Mouse (Mus musculus): ENCODE results near the gene Recql. TPM values are rescaled to one million over a fixed set of nuclear protein-coding genes. Genes with fewer than 3 reads are reported as not detected.
A peak's percentile ranks its signal among the peaks of the same experiment; 100 is the strongest.
"Not testable (repeated sequence)": the region's sequence is repeated elsewhere in the genome, so short reads cannot be mapped to it uniquely, and the experiment has no call there.

Gene Recql
- polyA plus RNA-seq, 1 experiment from 2014 or later = 12.4 TPM

GRCm38 (mm10) chr6:142357106-142357505, 29.8 kb downstream of the Recql start:
- no peak overlapping the region for H3K9ac ChIP-seq (replicated peaks; ENCODE audit: low read depth)
- ATAC-seq (no peak), DNase-seq (ENCODE audit: low spot score) (no peak)
- no peak overlapping the region for H3K27ac ChIP-seq (ENCODE audit: low read length)
- H3K4me1 ChIP-seq (ENCODE audit: insufficient read depth, low read depth, low read length) = no peaks in the 10 kb centered on the region
- no peak overlapping the region for H3K4me2 ChIP-seq (replicated peaks; ENCODE audit: low read depth, low read length)
- peaks cover 17% of the 10 kb centered on the region; the same call in 1 of the 2 replicates for H3K36me3 ChIP-seq (ENCODE audit: insufficient read depth, low read length)
- TF ChIP-seq CTCF (IDR thresholded peaks at IDR 0.05) = no peak
- TF ChIP-seq EP300 (IDR thresholded peaks at IDR 0.05) = no peak
- no peaks in the 10 kb centered on the region for H3K9me3 ChIP-seq (ENCODE audit: low read length)
- no peaks in the 10 kb centered on the region for H3K27me3 ChIP-seq (replicated peaks; ENCODE audit: insufficient read depth, low read length)
- 62% methylated on average over 7 of the region's 7 CpGs for WGBS
- no peak overlapping the region for H3K4me3 ChIP-seq (ENCODE audit: low read depth, low read length)

- 83% methylated on average over 3 of the region's 3 CpGs for WGBS
- H3K9ac ChIP-seq (replicated peaks; ENCODE audit: low read depth); H3K4me1 ChIP-seq (ENCODE audit: insufficient read depth, low read depth, low read length); DNase-seq (ENCODE audit: low spot score); ATAC-seq; H3K4me3 ChIP-seq (ENCODE audit: low read depth, low read length); H3K4me2 ChIP-seq (replicated peaks; ENCODE audit: low read depth, low read length); H3K27ac ChIP-seq (ENCODE audit: low read length); H3K9me3 ChIP-seq (ENCODE audit: low read length); H3K36me3 ChIP-seq (ENCODE audit: insufficient read depth, low read length); H3K27me3 ChIP-seq (replicated peaks; ENCODE audit: insufficient read depth, low read length): not testable (repeated sequence)
These were observed 34.8 kb downstream of the Recql start for GRCm38 (mm10) chr6:142352099-142352498.

- Histone ChIP-seq H3K9me3 (ENCODE audit: low read length) (no peaks in the 10 kb centered on the region), H3K4me2 (replicated peaks; ENCODE audit: low read depth, low read length) (no peak overlapping the region), H3K4me1 (ENCODE audit: insufficient read depth, low read depth, low read length) (no peaks in the 10 kb centered on the region), H3K4me3 (ENCODE audit: low read depth, low read length) (no peak overlapping the region), H3K36me3 (ENCODE audit: insufficient read depth, low read length) (no peaks in the 10 kb centered on the region; the same call in 1 of the 2 replicates), H3K27me3 (replicated peaks; ENCODE audit: insufficient read depth, low read length) (no peaks in the 10 kb centered on the region), H3K27ac (ENCODE audit: low read length) (no peak overlapping the region), H3K9ac (replicated peaks; ENCODE audit: low read depth) (no peak overlapping the region)
- no peak for ATAC-seq
- WGBS = 56% methylated on average over 11 of the region's 11 CpGs
- TF ChIP-seq CTCF (IDR thresholded peaks at IDR 0.05) (no peak), EP300 (IDR thresholded peaks at IDR 0.05) (no peak)
- peak; percentile 16 for DNase-seq (ENCODE audit: low spot score)
These were observed 39.2 kb downstream of the Recql start for GRCm38 (mm10) chr6:142347431-142348385.

- no peak for ATAC-seq
- TF ChIP-seq EP300 (IDR thresholded peaks at IDR 0.05) (no peak), CTCF (IDR thresholded peaks at IDR 0.05) (no peak)
- Histone ChIP-seq H3K27ac (ENCODE audit: low read length) (0 out of 2 replicates have a peak overlapping the region, but pooled peaks have one; percentile 80), H3K27me3 (replicated peaks; ENCODE audit: insufficient read depth, low read length) (no peaks in the 10 kb centered on the region), H3K4me2 (replicated peaks; ENCODE audit: low read depth, low read length) (peak overlapping the region; percentile 52), H3K9ac (replicated peaks; ENCODE audit: low read depth) (peak overlapping the region; percentile 57; the same call in 1 of the 2 replicates), H3K9me3 (ENCODE audit: low read length) (no peaks in the 10 kb centered on the region), H3K4me3 (ENCODE audit: low read depth, low read length) (peak overlapping the region; percentile 89), H3K36me3 (ENCODE audit: insufficient read depth, low read length) (no peaks in the 10 kb centered on the region; the same call in 1 of the 2 replicates), H3K4me1 (ENCODE audit: insufficient read depth, low read depth, low read length) (no peaks in the 10 kb centered on the region)
- peak; percentile 24 for DNase-seq (ENCODE audit: low spot score)
- 36% methylated on average over 12 of the region's 12 CpGs for WGBS
These were observed 40.4 kb downstream of the Recql start for GRCm38 (mm10) chr6:142346181-142347110.

- Histone ChIP-seq H3K4me3 (ENCODE audit: low read depth, low read length) (peak within 1 kb of the TSS; percentile 89), H3K27me3 (replicated peaks; ENCODE audit: insufficient read depth, low read length) (no peaks in the 10 kb centered on the region), H3K36me3 (ENCODE audit: insufficient read depth, low read length) (no peaks in the 10 kb centered on the region; the same call in 1 of the 2 replicates), H3K4me2 (replicated peaks; ENCODE audit: low read depth, low read length) (peak within 1 kb of the TSS; percentile 52), H3K4me1 (ENCODE audit: insufficient read depth, low read depth, low read length) (no peaks in the 10 kb centered on the region), H3K9me3 (ENCODE audit: low read length) (no peaks in the 10 kb centered on the region), H3K9ac (replicated peaks; ENCODE audit: low read depth) (peak within 1 kb of the TSS; percentile 57), H3K27ac (ENCODE audit: low read length) (peak within 1 kb of the TSS; percentile 80)
- WGBS = under 1% methylated on average over 48 of the region's 48 CpGs
- TF ChIP-seq EP300 (IDR thresholded peaks at IDR 0.05) (peak; percentile 72), CTCF (IDR thresholded peaks at IDR 0.05) (no peak; the same call in 1 of the 2 replicates)
- ATAC-seq (peak; percentile 96), DNase-seq (ENCODE audit: low spot score) (peak; percentile 95)
These were observed 41.3 kb downstream of the Recql start, which contains the start of gene Pyroxd1 for GRCm38 (mm10) chr6:142345440-142346038. Gene Pyroxd1 (plus strand): TSS chr6:142345654.
